Mouse (Mus musculus): ENCODE measurements at regions not wholly inside any gene's neighbourhood (a gene's known extent, or its start where the extent isn't known, plus 50 kb on each side); places are given as distances from the start of the nearest gene placed in this dataset.

GRCm38 (mm10) chr19:26977887-26978639 lies 92.4 kb downstream of the Gm815 start:
- no peak overlapping the region for H3K9ac ChIP-seq
- no peaks in the 10 kb centered on the region for H3K27me3 ChIP-seq
- no peak overlapping the region for H3K4me2 ChIP-seq (replicated peaks)
- ATAC-seq (ENCODE audit: insufficient number of reproducible peaks, insufficient read depth, low FRiP score, low TSS enrichment): no peak
- H3K9me3 ChIP-seq: no peaks in the 10 kb centered on the region
- H3K4me3 ChIP-seq: no peak overlapping the region
- WGBS: 53% methylated on average over 14 of the region's 14 CpGs
- no peak overlapping the region for H3K27ac ChIP-seq
- H3K4me1 ChIP-seq: peaks cover 16% of the 10 kb centered on the region
- no peaks in the 10 kb centered on the region for H3K36me3 ChIP-seq

GRCm38 (mm10) chr19:26978640-26979007 lies 92.9 kb downstream of the Gm815 start:
- Histone ChIP-seq H3K36me3 (no peaks in the 10 kb centered on the region), H3K9ac (no peak overlapping the region), H3K9me3 (no peaks in the 10 kb centered on the region), H3K27me3 (no peaks in the 10 kb centered on the region), H3K4me1 (peaks cover 16% of the 10 kb centered on the region), H3K27ac (no peak overlapping the region), H3K4me2 (replicated peaks) (no peak overlapping the region), H3K4me3 (no peak overlapping the region)
- ATAC-seq (ENCODE audit: insufficient number of reproducible peaks, insufficient read depth, low FRiP score, low TSS enrichment): no peak
- WGBS: 64% methylated on average over 3 of the region's 3 CpGs

- Histone ChIP-seq H3K4me1 (peaks cover 16% of the 10 kb centered on the region), H3K27me3 (no peaks in the 10 kb centered on the region), H3K9ac (no peak overlapping the region), H3K9me3 (no peaks in the 10 kb centered on the region), H3K27ac (no peak overlapping the region), H3K4me2 (replicated peaks) (no peak overlapping the region), H3K36me3 (no peaks in the 10 kb centered on the region), H3K4me3 (no peak overlapping the region)
- WGBS: 84% methylated on average over 2 of the region's 2 CpGs
- no peak for ATAC-seq (ENCODE audit: insufficient number of reproducible peaks, insufficient read depth, low FRiP score, low TSS enrichment)
Measured at GRCm38 (mm10) chr19:26979322-26979721, 93.6 kb downstream of the Gm815 start.

GRCm38 (mm10) chr19:26986672-26987071 lies 101.0 kb downstream of the Gm815 start:
- Histone ChIP-seq H3K9ac (no peak overlapping the region), H3K36me3 (no peaks in the 10 kb centered on the region), H3K4me3 (no peak overlapping the region), H3K9me3 (no peaks in the 10 kb centered on the region), H3K4me1 (no peaks in the 10 kb centered on the region), H3K4me2 (replicated peaks) (no peak overlapping the region), H3K27me3 (no peaks in the 10 kb centered on the region), H3K27ac (no peak overlapping the region)
- ATAC-seq (ENCODE audit: insufficient number of reproducible peaks, insufficient read depth, low FRiP score, low TSS enrichment): no peak
- 100% methylated on average over 1 of the region's 1 CpGs for WGBS

- Histone ChIP-seq H3K9ac (no peak overlapping the region), H3K9me3 (no peaks in the 10 kb centered on the region), H3K36me3 (no peaks in the 10 kb centered on the region), H3K4me3 (no peak overlapping the region), H3K4me1 (no peaks in the 10 kb centered on the region), H3K4me2 (replicated peaks) (no peak overlapping the region), H3K27me3 (no peaks in the 10 kb centered on the region), H3K27ac (no peak overlapping the region)
- ATAC-seq (ENCODE audit: insufficient number of reproducible peaks, insufficient read depth, low FRiP score, low TSS enrichment): no peak
- 50% methylated on average over 3 of the region's 3 CpGs for WGBS
Measured at GRCm38 (mm10) chr19:26987197-26987596, 101.5 kb downstream of the Gm815 start.

GRCm38 (mm10) chr19:26987909-26988456 lies 102.3 kb downstream of the Gm815 start:
- no peaks in the 10 kb centered on the region for H3K4me1 ChIP-seq
- WGBS: 86% methylated on average over 6 of the region's 6 CpGs
- ATAC-seq (ENCODE audit: insufficient number of reproducible peaks, insufficient read depth, low FRiP score, low TSS enrichment): no peak

GRCm38 (mm10) chr19:26994586-26995352 lies 109.1 kb downstream of the Gm815 start:
- no peak for ATAC-seq (ENCODE audit: insufficient number of reproducible peaks, insufficient read depth, low FRiP score, low TSS enrichment)
- H3K4me1 ChIP-seq: no peaks in the 10 kb centered on the region
- no peak overlapping the region for H3K27ac ChIP-seq
- WGBS: 75% methylated on average over 4 of the region's 4 CpGs
- H3K9ac ChIP-seq: no peak overlapping the region
- H3K36me3 ChIP-seq: no peaks in the 10 kb centered on the region
- H3K4me2 ChIP-seq (replicated peaks): no peak overlapping the region
- no peak overlapping the region for H3K4me3 ChIP-seq
- no peaks in the 10 kb centered on the region for H3K27me3 ChIP-seq
- H3K9me3 ChIP-seq: no peaks in the 10 kb centered on the region

More at GRCm38 (mm10) chr19:26987909-26988456, 102.3 kb downstream of the Gm815 start:
- no peak overlapping the region for H3K27ac ChIP-seq
- H3K9me3 ChIP-seq: no peaks in the 10 kb centered on the region
- no peak overlapping the region for H3K4me3 ChIP-seq
- H3K36me3 ChIP-seq: no peaks in the 10 kb centered on the region
- H3K4me2 ChIP-seq (replicated peaks): no peak overlapping the region
- H3K27me3 ChIP-seq: no peaks in the 10 kb centered on the region
- no peak overlapping the region for H3K9ac ChIP-seq

GRCm38 (mm10) chr19:26999596-26999995 lies 113.9 kb downstream of the Gm815 start:
- ATAC-seq (ENCODE audit: insufficient number of reproducible peaks, insufficient read depth, low FRiP score, low TSS enrichment): no peak
- WGBS: 72% methylated on average over 3 of the region's 3 CpGs

GRCm38 (mm10) chr19:27021930-27022329 lies 136.2 kb downstream of the Gm815 start:
- ATAC-seq (ENCODE audit: insufficient number of reproducible peaks, insufficient read depth, low FRiP score, low TSS enrichment): no peak
- Histone ChIP-seq H3K9ac (no peak overlapping the region), H3K9me3 (no peaks in the 10 kb centered on the region), H3K4me3 (no peak overlapping the region), H3K4me2 (replicated peaks) (no peak overlapping the region), H3K4me1 (no peaks in the 10 kb centered on the region), H3K36me3 (no peaks in the 10 kb centered on the region), H3K27me3 (no peaks in the 10 kb centered on the region), H3K27ac (no peak overlapping the region)
- 81% methylated on average over 3 of the region's 3 CpGs for WGBS

More at GRCm38 (mm10) chr19:26999596-26999995, 113.9 kb downstream of the Gm815 start:
- Histone ChIP-seq H3K4me3 (no peak overlapping the region), H3K36me3 (no peaks in the 10 kb centered on the region), H3K4me1 (no peaks in the 10 kb centered on the region), H3K9ac (no peak overlapping the region), H3K27ac (no peak overlapping the region), H3K4me2 (replicated peaks) (no peak overlapping the region), H3K27me3 (no peaks in the 10 kb centered on the region), H3K9me3 (no peaks in the 10 kb centered on the region)

- Histone ChIP-seq H3K27ac (no peak overlapping the region), H3K27me3 (no peaks in the 10 kb centered on the region), H3K4me1 (no peaks in the 10 kb centered on the region), H3K9me3 (no peaks in the 10 kb centered on the region), H3K9ac (no peak overlapping the region), H3K36me3 (no peaks in the 10 kb centered on the region), H3K4me2 (replicated peaks) (no peak overlapping the region), H3K4me3 (no peak overlapping the region)
- no peak for ATAC-seq (ENCODE audit: insufficient number of reproducible peaks, insufficient read depth, low FRiP score, low TSS enrichment)
- 88% methylated on average over 5 of the region's 5 CpGs for WGBS
Measured at GRCm38 (mm10) chr19:27022917-27023316, 137.2 kb downstream of the Gm815 start.

- H3K4me2 ChIP-seq (replicated peaks): no peak overlapping the region
- 70% methylated on average over 1 of the region's 1 CpGs for WGBS
Measured at GRCm38 (mm10) chr19:27028834-27029233, 143.2 kb downstream of the Gm815 start.

More at GRCm38 (mm10) chr19:27028834-27029233, 143.2 kb downstream of the Gm815 start:
- Histone ChIP-seq H3K27me3 (no peaks in the 10 kb centered on the region), H3K9me3 (no peaks in the 10 kb centered on the region), H3K9ac (no peak overlapping the region), H3K4me3 (no peak overlapping the region), H3K36me3 (no peaks in the 10 kb centered on the region), H3K4me1 (no peaks in the 10 kb centered on the region), H3K27ac (no peak overlapping the region)
- no peak for ATAC-seq (ENCODE audit: insufficient number of reproducible peaks, insufficient read depth, low FRiP score, low TSS enrichment)
